In the genomic region with DNA sequence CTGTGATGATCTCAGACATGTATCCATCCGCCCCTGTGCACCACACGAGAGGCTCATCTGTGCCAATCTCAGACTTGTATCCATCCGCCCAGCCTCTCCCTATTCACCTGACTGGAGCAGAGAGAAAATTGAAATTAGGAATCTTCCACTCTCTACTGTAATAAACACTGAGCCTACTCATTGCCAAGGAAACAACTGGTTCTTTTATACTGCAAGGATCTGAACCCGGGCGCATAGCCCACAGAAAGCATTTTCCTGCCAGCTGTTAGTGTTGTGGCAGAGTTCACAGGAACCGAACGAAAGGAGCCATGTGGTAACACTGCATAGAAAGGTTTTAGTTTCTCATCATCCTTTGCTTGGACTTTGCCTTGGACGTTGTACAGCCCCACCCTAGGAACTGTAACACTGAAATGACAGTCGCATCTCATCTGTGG, we compare ENCODE assay signal across 20 mouse cellular contexts.
DNase-seq lines count a peak whose midpoint lies in the region; ATAC-seq lines count a peak whose summit lies in the region.
"Had no signal": no experiment of that assay in that cellular context is flagged by ENCODE, and none has a peak within 500 bp of the region (broad histone marks: within the 10 kb centered on the region; RNA-seq: fewer than 3 reads in every experiment).

No protein-coding gene starts in this region.

- H3K27ac ChIP-seq in midbrain, embryonic 16.5 days (ENCODE audit: low read length), result no peak overlapping the region
- H3K27ac ChIP-seq in midbrain, embryonic 13.5 days, result no peak overlapping the region
- H3K27ac ChIP-seq in intestine, embryonic 14.5 days (ENCODE audit: low read depth), result no peak overlapping the region
- H3K27ac ChIP-seq: embryonic facial prominence, embryonic 13.5 days; heart, embryonic 10.5 days; hindbrain, embryonic 10.5 days; liver, embryonic 13.5 days had no signal

- H3K27me3 ChIP-seq in midbrain, embryonic 16.5 days (ENCODE audit: control insufficient read depth, insufficient read depth, low read depth, low read length), result no peaks in the 10 kb centered on the region
- no peaks in the 10 kb centered on the region for H3K27me3 ChIP-seq in midbrain, embryonic 13.5 days
- no peaks in the 10 kb centered on the region for H3K27me3 ChIP-seq in intestine, embryonic 14.5 days (replicated peaks; ENCODE audit: control insufficient read depth, insufficient read depth, low read length)
- H3K27me3 ChIP-seq: embryonic facial prominence, embryonic 13.5 days; liver, embryonic 13.5 days had no signal

- H3K9ac ChIP-seq in midbrain, embryonic 16.5 days (ENCODE audit: low read depth, low read length), result no peak overlapping the region
- no peak overlapping the region for H3K9ac ChIP-seq in midbrain, embryonic 13.5 days (replicated peaks)
- H3K9ac ChIP-seq in intestine, embryonic 14.5 days (ENCODE audit: low read length), result no peak overlapping the region
- H3K9ac ChIP-seq: embryonic facial prominence, embryonic 13.5 days; liver, embryonic 13.5 days; lung, embryonic 14.5 days had no signal

- H3K4me3 ChIP-seq in midbrain, embryonic 16.5 days (ENCODE audit: low read depth, low read length), result no peak overlapping the region
- no peak overlapping the region for H3K4me3 ChIP-seq in midbrain, embryonic 13.5 days (replicated peaks)
- H3K4me3 ChIP-seq in intestine, embryonic 14.5 days (ENCODE audit: low read depth, low read length), result no peak overlapping the region
- H3K4me3 ChIP-seq: embryonic facial prominence, embryonic 13.5 days; heart, embryonic 10.5 days; hindbrain, embryonic 10.5 days; liver, embryonic 13.5 days had no signal

- 0 out of 2 replicates have a peak, but pooled peaks have one; percentile 52 for ATAC-seq in frontal cortex, adult (ENCODE audit: low TSS enrichment)
- ATAC-seq in midbrain, embryonic 16.5 days, result 0 out of 2 replicates have a peak, but pooled peaks have one; percentile 11
- no peak for ATAC-seq in midbrain, embryonic 13.5 days
- ATAC-seq in intestine, embryonic 14.5 days (replicated peaks; ENCODE audit: low FRiP score, low TSS enrichment, low read depth), result 0 out of 2 replicates have a peak, but pooled peaks have one; percentile 34

- H3K4me2 ChIP-seq in midbrain, embryonic 16.5 days (ENCODE audit: low read length), result no peak overlapping the region
- H3K4me2 ChIP-seq in midbrain, embryonic 13.5 days (replicated peaks), result no peak overlapping the region
- H3K4me2 ChIP-seq in intestine, embryonic 14.5 days (ENCODE audit: low read length), result no peak overlapping the region
- H3K4me2 ChIP-seq: embryonic facial prominence, embryonic 13.5 days; liver, embryonic 13.5 days; lung, embryonic 14.5 days had no signal

- DNase-seq in frontal cortex, postnatal 10 days (ENCODE audit: low spot score in 2 of 2), result no peak
- no peak for DNase-seq in intestine, embryonic 14.5 days (ENCODE audit: low spot score)
- no peak for DNase-seq in thymus, postnatal 0 days (ENCODE audit: low spot score)
- DNase-seq in left cerebral cortex, postnatal 36 days (ENCODE audit: low spot score in 2 of 2), result no peak
- DNase-seq: adrenal gland, postnatal 10 days; B cell, adult 2 months; cerebellum, adult 11 months; cerebellum, postnatal 10 days; kidney, adult 9 months; kidney, postnatal 36 days; liver, embryonic 13.5 days; lung, embryonic 14.5 days; lung, postnatal 36 days; spleen, adult 18-20 months had no signal

- 87% methylated on average over 9 of the region's 9 CpGs for WGBS in midbrain, embryonic 16.5 days
- WGBS in midbrain, embryonic 13.5 days, result 90% methylated on average over 9 of the region's 9 CpGs
- WGBS in intestine, embryonic 14.5 days, result 83% methylated on average over 9 of the region's 9 CpGs

- H3K9me3 ChIP-seq in midbrain, embryonic 16.5 days (replicated peaks; ENCODE audit: control insufficient read depth, low read length, poor library complexity, severe bottlenecking), result no peaks in the 10 kb centered on the region
- no peaks in the 10 kb centered on the region for H3K9me3 ChIP-seq in midbrain, embryonic 13.5 days
- no peaks in the 10 kb centered on the region for H3K9me3 ChIP-seq in intestine, embryonic 14.5 days (ENCODE audit: control insufficient read depth, low read length)
- H3K9me3 ChIP-seq: embryonic facial prominence, embryonic 13.5 days; heart, embryonic 10.5 days; hindbrain, embryonic 10.5 days; liver, embryonic 13.5 days had no signal

- H3K4me1 ChIP-seq in midbrain, embryonic 16.5 days (ENCODE audit: control insufficient read depth, insufficient read depth, low read length), result peaks cover 2% of the 10 kb centered on the region; the same call in 1 of the 2 replicates
- H3K4me1 ChIP-seq in midbrain, embryonic 13.5 days (replicated peaks), result peaks cover 12% of the 10 kb centered on the region
- H3K4me1 ChIP-seq in intestine, embryonic 14.5 days (replicated peaks; ENCODE audit: control insufficient read depth, insufficient read depth, low read length), result peaks cover 24% of the 10 kb centered on the region
- H3K4me1 ChIP-seq: embryonic facial prominence, embryonic 13.5 days had no signal

- intact Hi-C loops in left cerebral cortex, postnatal 36 days (cut with DNase I), result no loop called here

- H3K36me3 ChIP-seq in midbrain, embryonic 16.5 days (ENCODE audit: control insufficient read depth, insufficient read depth, low read length), result no peaks in the 10 kb centered on the region
- no peaks in the 10 kb centered on the region for H3K36me3 ChIP-seq in midbrain, embryonic 13.5 days
- H3K36me3 ChIP-seq in intestine, embryonic 14.5 days (ENCODE audit: control insufficient read depth, insufficient read depth, low read length), result no peaks in the 10 kb centered on the region
- H3K36me3 ChIP-seq: embryonic facial prominence, embryonic 13.5 days; liver, embryonic 13.5 days had no signal
